Mouse (Mus musculus) kidney, postnatal 0 days (tissue): ENCODE data around the gene Btbd18. TPM values are rescaled to one million over a fixed set of nuclear protein-coding genes. Genes with fewer than 3 reads are reported as not detected.

Experiments
- ATAC-seq: fragments of 200-750 bp; cut with Nextera tagmentation; replicated peaks from 2 replicates; pipeline ENCODE4 v1.8.0; 2017; ENCODE audit warnings: low read depth, moderate number of reproducible peaks, moderate TSS enrichment, moderate library complexity; ENCODE audit not compliant: low FRiP score
- DNase-seq: peaks from one replicate; pipeline ENCODE4 v3.0.0-alpha.2; 2016; ENCODE audit warnings: low spot score
- H3K27ac ChIP-seq: fragments of 300-500 bp; sonication (generic); 2 replicates; pipeline ENCODE4 v1.5.1; 2014; ENCODE audit warnings: mild to moderate bottlenecking
- H3K27me3 ChIP-seq: fragments of 300-500 bp; sonication (generic); 2 replicates; pipeline ENCODE4 v1.6.1; 2014; ENCODE audit warnings: low read length, mixed read lengths; ENCODE audit not compliant: insufficient read depth
- H3K36me3 ChIP-seq: fragments of 300-500 bp; sonication (generic); 2 replicates; pipeline ENCODE4 v1.6.1; 2014; ENCODE audit warnings: low read length, mixed read lengths; ENCODE audit not compliant: insufficient read depth
- H3K4me1 ChIP-seq: fragments of 300-500 bp; sonication (generic); replicated peaks from 2 replicates; pipeline ENCODE4 v1.6.1; 2014; ENCODE audit warnings: antibody characterized with exemption, low read length, mixed read lengths; ENCODE audit not compliant: insufficient read depth
- H3K4me2 ChIP-seq: fragments of 300-500 bp; sonication (generic); 2 replicates; pipeline ENCODE4 v1.6.1; 2014; ENCODE audit warnings: mild to moderate bottlenecking, low read length, moderate library complexity, mixed read lengths
- H3K4me3 ChIP-seq: fragments of 300-500 bp; sonication (generic); replicated peaks from 2 replicates; pipeline ENCODE4 v1.5.1; 2014; ENCODE audit warnings: low read depth, low read length
- H3K9ac ChIP-seq: fragments of 300-500 bp; sonication (generic); 2 replicates; pipeline ENCODE4 v1.6.1; 2014; ENCODE audit warnings: low read depth, low read length
- H3K9me3 ChIP-seq: fragments of 300-500 bp; sonication (generic); replicated peaks from 2 replicates; pipeline ENCODE4 v1.6.1; 2016; ENCODE audit warnings: low read length, inconsistent platforms, mixed read lengths
- CTCF ChIP-seq: IDR thresholded peaks from 2 replicates; pipeline ENCODE4 v1.5.1; 2016; ENCODE audit warnings: antibody characterized with exemption, low read depth, mild to moderate bottlenecking, moderate library complexity
- WGBS: fragments of 180-500 bp; shearing (Covaris S2); extraction: QIAGEN DNeasy Blood & Tissue Kit; methylation state at CpG from one replicate; pipeline ENCODE4 v1.1.7; 2014; 5-methylcytosine and 5-hydroxymethylcytosine counted together
- polyA plus RNA-seq: library from polyadenylated mRNA; unstranded; fragments of >200 nt; fragmentation: Nextera tagmentation; extraction: Ambion mirVana; gene quantifications from 2 replicates; pipeline ENCODE4 v1.2.1, GENCODE M21; 2015

Gene Btbd18
- polyA plus RNA-seq, 1 experiment from 2014 or later = 0.18 TPM

DNA sequence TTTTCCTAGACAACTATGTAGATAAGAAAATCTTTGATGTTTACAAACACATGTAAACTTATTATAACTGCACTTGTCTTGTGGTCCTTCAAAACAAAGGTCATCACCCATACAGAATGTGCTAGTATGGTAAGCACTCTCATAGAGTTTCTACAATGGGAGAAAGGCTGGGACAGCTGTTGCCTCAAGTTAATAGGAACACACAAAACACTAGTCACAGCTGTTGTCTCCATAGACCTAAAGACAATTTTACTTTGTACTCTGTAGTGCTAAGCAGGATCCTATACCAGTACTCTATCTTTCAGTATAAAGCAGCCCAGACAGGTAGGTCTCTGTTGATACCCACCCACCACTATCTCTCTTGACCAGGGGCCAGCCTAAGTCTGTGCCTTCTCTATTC is 18.0 kb upstream of the Btbd18 start:
- no peak overlapping the region for H3K9ac ChIP-seq
- no peak for TF ChIP-seq CTCF
- peaks cover 41% of the 10 kb centered on the region for H3K4me1 ChIP-seq
- no peaks in the 10 kb centered on the region for H3K9me3 ChIP-seq
- H3K4me3 ChIP-seq = no peak overlapping the region
- DNase-seq (no peak), ATAC-seq (no peak)
- no peaks in the 10 kb centered on the region for H3K36me3 ChIP-seq
- no peak overlapping the region for H3K4me2 ChIP-seq
- no peak overlapping the region for H3K27ac ChIP-seq
- no peaks in the 10 kb centered on the region for H3K27me3 ChIP-seq

DNA sequence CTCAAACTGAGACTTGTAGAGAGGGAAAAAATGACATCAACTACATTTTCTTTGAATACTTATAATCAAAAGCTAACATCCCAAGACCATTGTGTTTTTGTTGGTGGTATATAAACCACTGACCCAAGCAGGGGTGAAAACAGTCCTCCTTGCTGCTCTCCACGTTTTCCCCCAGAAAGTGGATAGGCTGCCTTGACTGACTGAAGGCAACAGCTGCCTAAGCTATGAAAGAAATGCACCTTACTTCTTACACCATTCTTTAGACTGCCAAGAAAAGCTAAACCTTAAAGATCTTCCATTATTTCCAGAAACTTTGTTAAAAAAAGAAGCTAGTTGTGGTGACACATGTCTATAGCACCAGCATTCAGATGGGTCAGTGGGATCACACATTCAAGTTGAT is 12.7 kb upstream of the Btbd18 start:
- no peak overlapping the region for H3K9ac ChIP-seq
- no peak overlapping the region for H3K27ac ChIP-seq
- DNase-seq = no peak
- H3K4me2 ChIP-seq = no peak overlapping the region
- H3K27me3 ChIP-seq = no peaks in the 10 kb centered on the region
- peaks cover 10% of the 10 kb centered on the region for H3K4me1 ChIP-seq
- TF ChIP-seq CTCF = no peak
- no peak for ATAC-seq
- H3K9me3 ChIP-seq = no peaks in the 10 kb centered on the region
- 29% methylated on average over 1 of the region's 1 CpGs for WGBS
- no peak overlapping the region for H3K4me3 ChIP-seq
- H3K36me3 ChIP-seq = no peaks in the 10 kb centered on the region

DNA sequence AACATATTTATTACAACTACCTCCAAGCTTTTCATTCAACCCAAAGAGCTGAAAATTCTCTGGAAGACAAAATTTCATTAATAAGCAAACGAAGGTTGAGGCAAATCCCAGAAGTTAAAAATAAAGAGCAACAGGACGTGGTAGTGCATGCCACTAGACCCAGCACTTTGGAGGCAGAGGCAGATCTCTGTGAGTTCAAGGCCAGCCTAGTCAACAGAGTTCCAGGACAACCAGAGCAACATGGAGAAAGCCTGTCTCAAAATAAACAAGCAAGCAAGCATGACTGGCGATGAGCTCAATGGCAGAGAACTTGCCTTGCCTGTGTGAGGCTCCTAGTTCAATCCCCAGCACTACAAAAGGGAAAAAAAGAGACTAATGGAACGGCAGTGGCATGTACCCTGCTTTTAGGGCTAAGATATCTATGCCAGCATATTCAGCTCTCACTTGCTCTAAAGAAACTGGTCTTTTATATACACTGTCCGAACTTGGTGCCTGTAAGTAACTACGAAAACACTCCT is 11.8 kb upstream of the Btbd18 start:
- H3K27me3 ChIP-seq = no peaks in the 10 kb centered on the region
- H3K4me2 ChIP-seq = peak overlapping the region; percentile 53; the same call in 1 of the 2 replicates
- H3K4me3 ChIP-seq = no peak overlapping the region
- DNase-seq (no peak), ATAC-seq (no peak)
- no peak for TF ChIP-seq CTCF
- H3K9ac ChIP-seq = no peak overlapping the region
- H3K9me3 ChIP-seq = no peaks in the 10 kb centered on the region
- WGBS = 89% methylated on average over 6 of the region's 6 CpGs
- H3K27ac ChIP-seq = no peak overlapping the region
- peaks cover 10% of the 10 kb centered on the region for H3K4me1 ChIP-seq
- no peaks in the 10 kb centered on the region for H3K36me3 ChIP-seq

DNA sequence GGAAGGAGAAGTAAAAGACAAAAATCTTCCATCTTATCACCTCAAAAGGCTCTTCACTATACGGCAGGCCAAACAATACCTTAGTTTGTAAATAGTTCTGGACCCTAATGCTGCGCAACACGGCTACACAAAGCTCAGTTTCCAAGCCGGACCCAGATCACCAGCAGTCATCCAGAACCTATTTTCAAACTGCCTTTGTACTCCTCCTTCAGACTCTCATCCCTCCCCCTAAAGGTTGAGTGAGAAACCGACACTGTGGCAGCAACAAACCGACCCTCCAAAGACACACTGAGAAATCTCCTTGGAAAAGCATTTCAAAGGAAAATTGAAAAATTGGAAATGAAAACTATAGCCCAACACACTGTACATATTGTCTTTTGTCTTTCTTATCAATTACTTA is 10.5 kb upstream of the Btbd18 start:
- H3K9me3 ChIP-seq = no peaks in the 10 kb centered on the region
- ATAC-seq (no peak), DNase-seq (peak; percentile 84)
- H3K9ac ChIP-seq = peak overlapping the region; percentile 13; the same call in 1 of the 2 replicates
- TF ChIP-seq CTCF = peak; percentile 41; the same call in 1 of the 2 replicates
- H3K4me3 ChIP-seq = peak overlapping the region; percentile 76
- H3K36me3 ChIP-seq = no peaks in the 10 kb centered on the region
- H3K27ac ChIP-seq = no peak overlapping the region
- peak overlapping the region; percentile 53 for H3K4me2 ChIP-seq
- 11% methylated on average over 6 of the region's 6 CpGs for WGBS
- peaks cover 10% of the 10 kb centered on the region for H3K4me1 ChIP-seq
- H3K27me3 ChIP-seq = no peaks in the 10 kb centered on the region

DNA sequence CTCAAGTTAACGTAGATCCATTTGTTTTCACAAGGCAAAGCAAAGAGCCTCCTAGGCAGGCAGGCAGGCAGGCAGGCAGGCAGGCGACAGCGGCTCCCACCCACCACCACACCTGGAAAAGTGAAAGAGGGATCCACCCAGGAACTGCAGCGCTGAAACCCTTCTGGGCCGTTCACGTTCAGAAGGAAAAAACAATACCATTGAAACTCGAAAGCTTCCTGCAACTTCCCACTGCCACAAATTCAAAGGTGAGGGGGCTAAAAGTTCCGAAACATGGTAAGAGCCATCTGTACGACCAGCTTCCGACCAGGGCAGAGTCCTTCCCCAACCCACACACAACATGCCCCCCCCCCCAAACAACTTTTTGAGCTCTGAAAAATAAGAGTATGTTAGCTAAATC is 9.2 kb upstream of the Btbd18 start:
- Histone ChIP-seq H3K4me3 (peak overlapping the region; percentile 76), H3K9ac (peak overlapping the region; percentile 86), H3K27me3 (no peaks in the 10 kb centered on the region), H3K4me2 (peak overlapping the region; percentile 53), H3K4me1 (peaks cover 4% of the 10 kb centered on the region; the same call in 1 of the 2 replicates), H3K27ac (peak overlapping the region; percentile 99), H3K36me3 (no peaks in the 10 kb centered on the region), H3K9me3 (no peaks in the 10 kb centered on the region)
- TF ChIP-seq CTCF = no peak
- ATAC-seq = no peak
- WGBS = 0% methylated on average over 10 of the region's 10 CpGs
- no peak for DNase-seq

DNA sequence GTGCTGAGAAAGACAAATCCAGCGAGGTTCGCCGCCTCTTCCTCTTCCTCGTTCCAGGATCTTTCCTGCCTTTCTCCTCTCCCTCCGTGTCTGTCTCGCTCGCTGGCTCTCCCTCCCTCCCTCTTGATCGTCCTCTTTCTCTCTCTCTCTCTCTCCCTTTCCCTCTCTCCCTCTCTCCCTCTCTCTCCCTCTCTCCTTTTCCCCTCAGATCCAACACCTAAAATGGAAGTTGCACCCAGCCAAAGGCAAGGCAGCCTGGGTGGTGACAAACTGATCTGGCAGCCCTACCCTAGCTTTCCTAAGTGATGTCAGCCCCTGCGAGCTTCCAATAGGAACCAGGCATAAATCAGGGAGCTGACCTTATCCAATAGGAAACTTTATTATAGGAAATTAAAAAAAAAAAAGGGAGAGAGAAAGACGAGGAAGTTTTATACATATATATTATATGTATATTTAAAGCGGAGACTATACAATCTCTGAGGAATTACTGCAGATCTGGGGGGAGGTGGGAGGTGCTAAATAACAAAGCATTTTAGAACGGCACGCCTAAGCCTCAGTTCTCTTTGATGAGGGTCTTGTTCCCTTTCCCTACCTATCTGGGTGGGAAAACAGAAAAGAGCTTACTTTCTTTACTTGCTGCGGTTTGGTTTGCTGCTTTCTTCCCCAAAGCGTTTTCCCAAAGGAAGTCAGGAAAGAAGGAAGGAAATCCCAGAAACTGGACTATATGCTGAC is 8.2 kb upstream of the Btbd18 start, which contains the start of gene Ctnnd1:
Gene Ctnnd1, minus strand, starts transcription at position 302 of the 732 bp plus-strand sequence.
- Histone ChIP-seq H3K4me3 (peak within 1 kb of the TSS; percentile 76), H3K36me3 (no peaks in the 10 kb centered on the region), H3K9me3 (no peaks in the 10 kb centered on the region), H3K27me3 (no peaks in the 10 kb centered on the region), H3K4me2 (peak within 1 kb of the TSS; percentile 72), H3K9ac (peak within 1 kb of the TSS; percentile 86), H3K4me1 (peaks cover 4% of the 10 kb centered on the region; the same call in 1 of the 2 replicates), H3K27ac (peak within 1 kb of the TSS; percentile 99)
- WGBS = under 1% methylated on average over 15 of the region's 15 CpGs
- DNase-seq (peak; percentile 99), ATAC-seq (peak; percentile 98)
- TF ChIP-seq CTCF = no peak
